Mouse (Mus musculus): ENCODE results near the gene Eif3j1.
"Not testable (repeated sequence)": the region's sequence is repeated elsewhere in the genome, so short reads cannot be mapped to it uniquely, and the experiment has no call there.

Gene Eif3j1

GRCm38 (mm10) chr2:122027862-122028755, at the start of gene Eif3j1:
Eif3j1 (plus strand) TSS chr2:122028546.
- DNase-seq = peak; percentile 92

- no peak for DNase-seq
These were observed 32.6 kb upstream of the Eif3j1 start for GRCm38 (mm10) chr2:121995738-121996137.

- DNase-seq = no peak
These were observed 19.5 kb upstream of the Eif3j1 start for GRCm38 (mm10) chr2:122008832-122009231.

- DNase-seq = no peak
These were observed 16.9 kb upstream of the Eif3j1 start for GRCm38 (mm10) chr2:122011441-122011840.

- DNase-seq = no peak
These were observed 9.6 kb upstream of the Eif3j1 start for GRCm38 (mm10) chr2:122018705-122019104.

GRCm38 (mm10) chr2:122022284-122022683, 6.1 kb upstream of the Eif3j1 start:
- DNase-seq = no peak

GRCm38 (mm10) chr2:122027091-122027490, 1.3 kb upstream of the Eif3j1 start:
- DNase-seq = peak in 1 of 2 experiments; percentile 14

GRCm38 (mm10) chr2:122028756-122029700, 682 bp downstream of the Eif3j1 start:
- peak in 1 of 2 experiments; percentile 53 for DNase-seq

- DNase-seq = no peak
These were observed 3.6 kb downstream of the Eif3j1 start for GRCm38 (mm10) chr2:122031970-122032369.

GRCm38 (mm10) chr2:122036064-122036463, 7.7 kb downstream of the Eif3j1 start:
- no peak for DNase-seq

- DNase-seq = no peak
These were observed 15.6 kb downstream of the Eif3j1 start for GRCm38 (mm10) chr2:122043926-122044325.

GRCm38 (mm10) chr2:122059365-122060115, 31.2 kb downstream of the Eif3j1 start:
- peak; percentile 75 to 81 for DNase-seq

GRCm38 (mm10) chr2:122065200-122065969, 37.0 kb downstream of the Eif3j1 start:
- DNase-seq = peak; percentile 65 to 71

- no peak for DNase-seq
These were observed 37.9 kb downstream of the Eif3j1 start for GRCm38 (mm10) chr2:122066241-122066640.

- no peak for DNase-seq
These were observed 41.0 kb downstream of the Eif3j1 start for GRCm38 (mm10) chr2:122069144-122069912.

- peak; percentile 50 to 70 for DNase-seq
These were observed 41.6 kb downstream of the Eif3j1 start for GRCm38 (mm10) chr2:122069922-122070321.

GRCm38 (mm10) chr2:122081728-122082456, 53.5 kb downstream of the Eif3j1 start:
- peak; percentile 47 to 53 for DNase-seq

GRCm38 (mm10) chr2:122086446-122086845, 58.1 kb downstream of the Eif3j1 start:
- DNase-seq = peak; percentile 15 to 32

GRCm38 (mm10) chr2:122093844-122094243, 65.5 kb downstream of the Eif3j1 start:
- no peak for DNase-seq

- not testable (repeated sequence) for DNase-seq
These were observed 69.3 kb downstream of the Eif3j1 start for GRCm38 (mm10) chr2:122097686-122098085.
